8 mouse cellular contexts compared by ENCODE assay signal in the genomic region with DNA sequence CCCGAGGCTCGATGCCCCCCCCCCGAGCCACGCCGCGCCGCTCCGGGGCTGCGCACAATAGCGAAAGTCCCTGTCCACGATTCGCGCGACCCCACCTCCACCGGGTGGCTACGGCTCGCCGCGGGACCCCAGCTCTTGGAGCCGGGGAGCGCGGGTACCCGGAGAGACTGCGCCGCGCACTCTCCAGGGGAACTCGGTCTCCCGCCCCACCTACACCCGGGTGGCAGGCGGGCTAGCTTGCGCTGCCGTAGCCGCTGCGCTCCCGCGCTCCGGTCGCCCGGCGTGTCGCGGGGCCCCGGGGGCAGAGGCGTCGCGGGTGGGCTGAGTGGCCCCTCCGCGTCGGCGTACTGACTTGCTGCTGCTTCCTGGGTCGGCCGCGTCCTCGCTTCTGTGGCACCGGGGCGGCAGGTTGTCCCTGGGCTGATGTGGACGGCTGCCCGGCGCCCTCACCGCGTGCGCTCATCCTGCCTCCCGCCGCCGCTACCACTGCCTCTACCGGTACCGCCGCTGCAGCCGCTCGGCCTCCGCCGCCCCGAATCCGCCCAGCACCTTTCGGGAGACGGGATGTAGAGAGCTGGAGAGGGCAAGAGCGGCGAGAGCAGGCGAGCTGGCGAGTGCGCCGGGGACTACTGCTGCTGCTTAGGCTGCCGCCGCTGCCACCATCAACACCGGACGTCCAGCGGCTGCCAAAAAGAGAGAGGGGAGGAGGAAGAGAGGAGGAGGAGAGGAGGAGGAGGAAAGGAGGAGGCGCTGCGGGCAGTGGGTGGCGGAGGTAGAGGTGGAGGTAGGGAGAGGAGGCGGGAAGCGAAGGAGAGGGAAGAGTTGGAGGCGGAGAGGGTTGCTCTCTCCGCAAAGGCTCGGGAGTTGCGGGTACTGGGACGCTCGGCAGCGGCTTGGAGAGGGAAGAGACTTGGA. TPM values are rescaled to one million over a fixed set of nuclear protein-coding genes. Genes with fewer than 3 reads are reported as not detected.
DNase-seq lines count a peak whose midpoint lies in the region; ATAC-seq lines count a peak whose summit lies in the region.

Gene Hmga2, minus strand, starts transcription at position 869 of the 915 bp plus-strand sequence.

- H3K36me3 ChIP-seq in heart, embryonic 11.5 days (ENCODE audit: control insufficient read depth, insufficient read depth, low read length) = no peaks in the 10 kb centered on the region
- no peaks in the 10 kb centered on the region for H3K36me3 ChIP-seq in macrophage (ENCODE audit: inconsistent target)
- no peaks in the 10 kb centered on the region for H3K36me3 ChIP-seq in stomach, embryonic 16.5 days (ENCODE audit: control insufficient read depth, insufficient read depth, low read length)

- peak; percentile 10 for DNase-seq in right cerebral cortex, postnatal 25 days
- DNase-seq in right cerebral cortex, postnatal 14 days = no peak
- peak; percentile 24 to 38 for DNase-seq in adrenal gland, postnatal 4 days (ENCODE audit: low spot score in 2 of 2)
- DNase-seq in kidney, postnatal 10 days = peak; percentile 66
- no peak for DNase-seq in left cerebral cortex, adult 9 months (ENCODE audit: low spot score in 2 of 2)

- H3K27ac ChIP-seq in heart, embryonic 11.5 days (ENCODE audit: low read depth, low read length) = peak within 1 kb of the TSS; percentile 92
- peak within 1 kb of the TSS; percentile 73 for H3K27ac ChIP-seq in macrophage
- H3K27ac ChIP-seq in stomach, embryonic 16.5 days (ENCODE audit: low read length) = peak within 1 kb of the TSS; percentile 96

- peak within 1 kb of the TSS; percentile 98 for H3K9ac ChIP-seq in heart, embryonic 11.5 days (ENCODE audit: low read depth, low read length)
- peak within 1 kb of the TSS; percentile 96 for H3K9ac ChIP-seq in stomach, embryonic 16.5 days (ENCODE audit: low read length)

- no peaks in the 10 kb centered on the region for H3K27me3 ChIP-seq in heart, embryonic 11.5 days (ENCODE audit: control insufficient read depth, insufficient read depth, low read length)
- no peaks in the 10 kb centered on the region for H3K27me3 ChIP-seq in stomach, embryonic 16.5 days (ENCODE audit: control insufficient read depth, insufficient read depth, low read length)

- peak; percentile 53 for ATAC-seq in heart, embryonic 11.5 days (replicated peaks; ENCODE audit: insufficient number of reproducible peaks, low FRiP score, low TSS enrichment)
- peak; percentile 68 for ATAC-seq in stomach, embryonic 16.5 days (ENCODE audit: insufficient read depth, low FRiP score)

- H3K4me3 ChIP-seq in heart, embryonic 11.5 days (ENCODE audit: low read depth, low read length) = peak within 1 kb of the TSS; percentile 91
- peak within 1 kb of the TSS; percentile 59 for H3K4me3 ChIP-seq in macrophage (ENCODE audit: inconsistent target)
- peak within 1 kb of the TSS; percentile 89 for H3K4me3 ChIP-seq in stomach, embryonic 16.5 days (replicated peaks; ENCODE audit: low read length)

- peak within 1 kb of the TSS; percentile 98 for H3K4me2 ChIP-seq in heart, embryonic 11.5 days
- peak within 1 kb of the TSS; percentile 98 for H3K4me2 ChIP-seq in stomach, embryonic 16.5 days (ENCODE audit: low read depth, low read length)

- under 1% methylated on average over 91 of the region's 99 CpGs for WGBS in heart, embryonic 11.5 days (ENCODE audit: insufficient replicate concordance)
- under 1% methylated on average over 97 of the region's 99 CpGs for WGBS in macrophage (ENCODE audit: missing documents)
- WGBS in stomach, embryonic 16.5 days = under 1% methylated on average over 99 of the region's 99 CpGs

- no peaks in the 10 kb centered on the region for H3K9me3 ChIP-seq in heart, embryonic 11.5 days (replicated peaks; ENCODE audit: control insufficient read depth, low read length)
- H3K9me3 ChIP-seq in stomach, embryonic 16.5 days (replicated peaks; ENCODE audit: control insufficient read depth, low read length) = no peaks in the 10 kb centered on the region

- 0 out of 2 replicates have a peak, but pooled peaks cover 3% of the 10 kb centered on the region for H3K4me1 ChIP-seq in heart, embryonic 11.5 days (ENCODE audit: control insufficient read depth, insufficient read depth, low read length)
- peaks cover 13% of the 10 kb centered on the region for H3K4me1 ChIP-seq in stomach, embryonic 16.5 days (ENCODE audit: control insufficient read depth, insufficient read depth, low read length)

- peaks cover 32% of the 10 kb centered on the region for H3K79me2 ChIP-seq in macrophage (ENCODE audit: inconsistent target)

RNA-seq across cellular contexts. Expression of gene Hmga2, which starts in this region (rescaled TPM):
- total RNA-seq in adrenal gland, postnatal 4 days (2021) = 10 to 100 TPM; 13.8 to 14.4 TPM
- polyA plus RNA-seq in heart, embryonic 11.5 days (2014; fragmentation: Nextera tagmentation; extraction: Ambion mirVana) = 31.7 and 42.6 TPM in 2 replicates
- 10 to 100 TPM in 16 of 26 experiments, 1 to 10 TPM in 10; 1.9 to 95.1 (median 16.8) TPM for total RNA-seq in macrophage (2018; cell fraction: chromatin; rRNA removed)
- 10 to 100 TPM in 13 of 26 experiments, 1 to 10 TPM in 11, under 1 TPM in 2; 0.96 to 31.6 (median 9.4) TPM for total RNA-seq in macrophage (2018; cell fraction: cytosol; rRNA removed)
- 100 to 1,000 TPM in 1 of 26 experiments, 10 to 100 TPM in 12, 1 to 10 TPM in 13; 1.1 to 120 (median 10.5) TPM for total RNA-seq in macrophage (2018; cell fraction: nucleus; rRNA removed)
- polyA plus RNA-seq in macrophage (2018) = 3.6 to 62.9 TPM (median 18.0 TPM) in 3 replicates
- polyA plus RNA-seq in stomach, embryonic 16.5 days (2015; fragmentation: Nextera tagmentation; extraction: Ambion mirVana) = 15.8 and 17.7 TPM in 2 replicates

Comparison
In these comparisons a context has a peak if more than half of its experiments do, and no peak if none do; other contexts are left out.
1. DNase-seq: peak in right cerebral cortex, postnatal 25 days (single experiment), adrenal gland, postnatal 4 days (2 of 2) and kidney, postnatal 10 days (single experiment); none in right cerebral cortex, postnatal 14 days (single experiment) and left cerebral cortex, adult 9 months (0 of 2).
2. Peak in every context shown above with its lines, with median percentiles within 50 percentile points of each other: H3K27ac ChIP-seq and H3K4me3 ChIP-seq.